ENCODE assay signal across 14 mouse cellular contexts in the genomic region with DNA sequence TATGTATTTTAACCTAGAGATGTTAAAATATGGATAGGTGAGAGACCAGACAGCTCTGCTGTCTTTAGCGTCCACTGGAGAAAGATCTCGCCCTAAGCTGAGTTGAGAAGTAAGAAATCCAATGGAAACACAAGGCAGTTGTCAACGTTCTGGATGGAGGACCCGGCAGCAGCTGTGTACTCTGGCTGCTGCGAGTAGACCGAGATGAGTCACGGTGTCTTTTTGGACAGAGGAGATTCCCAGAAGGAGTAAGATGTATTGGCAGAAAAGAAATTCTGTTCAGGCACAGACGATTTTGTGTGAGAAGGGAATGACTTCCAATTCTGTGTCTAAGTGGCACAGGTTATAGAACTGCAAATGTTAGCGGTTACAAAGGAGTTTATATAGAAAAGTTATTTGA.
"Had no signal": no experiment of that assay in that cellular context is flagged by ENCODE, and none has a peak within 500 bp of the region (broad histone marks: within the 10 kb centered on the region; RNA-seq: fewer than 3 reads in every experiment).

No protein-coding gene starts in this region.

- DNase-seq: kidney, postnatal 36 days; layer of hippocampus, adult 9-11 months; layer of hippocampus, postnatal 36 days; left cerebral cortex, postnatal 4 days; lung, adult 18-20 months; lung, postnatal 36 days; spleen, adult 18-20 months; thymus, adult 18-20 months; thymus, postnatal 14 days had no signal

- H3K9me3 ChIP-seq: limb, embryonic 13.5 days; midbrain, embryonic 15.5 days; neural tube, embryonic 12.5 days had no signal

- H3K4me1 ChIP-seq: neural tube, embryonic 12.5 days had no signal

- H3K27ac ChIP-seq: kidney, postnatal 0 days; limb, embryonic 13.5 days; liver, embryonic 14.5 days; midbrain, embryonic 15.5 days; neural tube, embryonic 12.5 days had no signal

- H3K4me2 ChIP-seq: limb, embryonic 13.5 days; midbrain, embryonic 15.5 days; neural tube, embryonic 12.5 days had no signal

- H3K4me3 ChIP-seq: limb, embryonic 13.5 days; midbrain, embryonic 15.5 days; neural tube, embryonic 12.5 days had no signal

- H3K36me3 ChIP-seq: limb, embryonic 13.5 days; midbrain, embryonic 15.5 days; neural tube, embryonic 12.5 days had no signal

- H3K9ac ChIP-seq: limb, embryonic 13.5 days; liver, embryonic 14.5 days; midbrain, embryonic 15.5 days; neural tube, embryonic 12.5 days had no signal

- ATAC-seq: midbrain, embryonic 15.5 days had no signal

- H3K27me3 ChIP-seq: limb, embryonic 13.5 days; midbrain, embryonic 15.5 days; neural tube, embryonic 12.5 days had no signal
